Mouse (Mus musculus) colon, adult 2 months (tissue): ENCODE measurements around the gene Eva1b. TPM values are rescaled to one million over a fixed set of nuclear protein-coding genes. Genes with fewer than 3 reads are reported as not detected.

ENCODE experiments used
- polyA plus RNA-seq: library from polyadenylated mRNA; depleted of rRNA; stranded (reverse); fragments of >200 nt; gene quantifications from 2 replicates; pipeline ENCODE4 v1.2.3, GENCODE M21; 2012; rRNA removed

The Eva1b gene
- 78.9 and 83.2 TPM in 2 replicates for polyA plus RNA-seq

DNA sequence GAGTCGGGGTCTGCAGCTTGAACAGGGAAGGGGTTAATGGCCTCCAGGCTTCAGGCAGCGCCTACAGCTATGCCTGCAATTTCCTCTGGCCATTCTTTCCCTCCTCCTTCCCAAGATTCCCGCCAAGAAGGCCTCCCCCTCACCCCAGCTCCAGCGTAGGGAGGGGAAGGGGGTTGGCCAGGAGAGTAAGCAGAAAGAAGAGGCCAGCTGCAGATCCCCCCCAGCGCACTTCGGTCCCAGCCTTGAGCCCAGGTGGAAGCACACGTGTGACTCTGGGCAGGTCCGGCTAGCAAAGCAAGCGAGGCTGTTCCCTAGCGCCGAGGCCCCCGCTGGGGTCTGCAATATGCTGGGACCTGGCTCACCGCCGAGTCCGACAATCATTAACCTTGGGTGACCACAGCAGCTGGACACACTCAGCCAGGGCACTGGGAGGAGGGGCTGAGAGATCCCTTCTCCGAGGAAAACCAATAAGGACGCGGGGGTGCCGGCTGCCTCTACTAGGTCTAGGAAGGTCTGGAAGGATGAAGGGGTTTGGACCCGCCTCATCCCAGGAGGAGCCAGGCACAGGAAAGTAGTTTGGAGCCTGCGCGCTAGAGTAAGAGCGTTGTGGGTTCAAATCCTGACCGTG is at the start of gene Eva1b:
Eva1b (plus strand) TSS at position 212 of the 628 bp plus-strand sequence.

DNA sequence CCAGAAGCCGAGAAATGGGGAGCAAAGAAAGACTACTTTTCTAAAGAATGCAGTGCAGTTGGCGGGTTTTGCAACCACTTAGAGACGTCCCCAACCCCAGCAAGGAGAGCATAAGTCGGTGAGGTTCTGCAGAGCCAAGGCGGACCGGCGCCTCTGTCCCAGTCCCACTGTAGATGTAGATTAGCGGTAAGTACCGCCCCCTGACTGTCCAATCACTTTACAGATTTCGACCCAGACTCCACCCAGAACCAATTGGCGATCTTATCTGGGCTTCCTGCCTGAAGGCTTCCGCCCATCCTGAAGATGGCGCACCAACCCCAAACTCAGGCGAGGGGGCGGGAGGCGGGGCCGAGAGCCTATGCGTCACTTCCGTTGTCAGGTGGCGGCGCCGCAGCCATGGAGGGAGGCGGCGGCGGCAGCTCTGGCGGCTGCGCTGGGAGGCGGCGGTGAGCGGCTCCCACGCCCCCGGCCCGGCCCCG is 43.9 kb upstream of the Eva1b start, which contains the start of gene Stk40:
Stk40 (plus strand) TSS at position 368 of the 479 bp plus-strand sequence.

DNA sequence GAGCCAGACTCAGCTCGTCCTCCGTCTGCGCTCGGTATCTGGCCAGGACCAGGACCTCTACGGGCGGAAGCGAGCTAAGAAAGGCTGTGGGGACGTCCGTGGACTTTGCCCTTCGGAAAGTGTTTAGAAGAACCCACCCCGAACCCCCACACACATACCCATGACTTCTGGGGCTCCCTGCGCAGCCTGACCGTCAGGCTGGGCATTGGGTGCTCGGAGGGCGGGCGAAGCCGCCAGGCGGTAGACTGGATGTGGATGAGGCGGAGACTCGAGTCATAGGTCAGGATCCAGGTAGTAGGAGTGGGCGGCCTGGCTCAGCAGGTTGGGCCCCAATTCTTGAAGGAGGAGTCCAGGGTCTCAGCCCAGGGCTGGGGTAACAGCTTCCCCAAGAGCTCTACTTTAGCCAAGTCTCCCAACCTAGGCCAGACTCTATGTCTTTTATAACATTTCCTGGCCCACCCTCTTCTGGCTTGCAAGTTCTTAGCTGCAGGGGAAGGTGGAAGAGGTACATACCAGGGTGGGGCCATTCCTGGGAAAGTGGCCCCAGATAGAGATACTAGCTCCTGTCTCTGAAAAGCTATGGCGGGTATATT is 15.6 kb downstream of the Eva1b start, which contains the start of gene Sh3d21:
Sh3d21 (minus strand) TSS at position 425 of the 593 bp plus-strand sequence.

Other genes with a start within 250 kb of the Eva1b start
- gene Csf3r, start 123.2 kb upstream of the Eva1b start, polyA plus RNA-seq: 1.7 TPM in 2 replicates
- 78.9 and 79.6 TPM in 2 replicates for gene Mrps15, start 100.8 kb upstream of the Eva1b start, polyA plus RNA-seq
- gene Oscp1, start 89.2 kb upstream of the Eva1b start, polyA plus RNA-seq: 1.3 and 1.9 TPM in 2 replicates
- 21.2 and 25.2 TPM in 2 replicates for gene Lsm10, start 51.1 kb upstream of the Eva1b start, polyA plus RNA-seq
- 36.5 and 38.8 TPM in 2 replicates for gene Stk40, start 43.8 kb upstream of the Eva1b start, polyA plus RNA-seq
- gene Sh3d21, start 15.7 kb downstream of the Eva1b start, polyA plus RNA-seq: 19.7 and 25.5 TPM in 2 replicates
- gene Thrap3, start 55.0 kb downstream of the Eva1b start, polyA plus RNA-seq: 31.9 and 36.5 TPM in 2 replicates
- gene Map7d1, start 108.6 kb downstream of the Eva1b start, polyA plus RNA-seq: 62.3 and 63.5 TPM in 2 replicates
- 30.9 and 35.9 TPM in 2 replicates for gene Trappc3, start 114.6 kb downstream of the Eva1b start, polyA plus RNA-seq
- gene Col8a2, start 139.0 kb downstream of the Eva1b start, polyA plus RNA-seq: 2.5 and 2.7 TPM in 2 replicates
- gene Adprhl2, start 174.0 kb downstream of the Eva1b start, polyA plus RNA-seq: 48.0 and 57.9 TPM in 2 replicates
- gene Tekt2, start 177.9 kb downstream of the Eva1b start, polyA plus RNA-seq: 1.8 TPM in 2 replicates